Mouse (Mus musculus): ENCODE data around the gene Spdye4b. TPM values are rescaled to one million over a fixed set of nuclear protein-coding genes. Genes with fewer than 3 reads are reported as not detected.

The Spdye4b gene
- polyA plus RNA-seq, 1 experiment: not detected

- no peak for DNase-seq (ENCODE audit: extremely low spot score in 1 of 2, low spot score in 1 of 2)
Measured at GRCm38 (mm10) chr5:143205015-143205414, 24.2 kb downstream of the Spdye4b start.

DNA sequence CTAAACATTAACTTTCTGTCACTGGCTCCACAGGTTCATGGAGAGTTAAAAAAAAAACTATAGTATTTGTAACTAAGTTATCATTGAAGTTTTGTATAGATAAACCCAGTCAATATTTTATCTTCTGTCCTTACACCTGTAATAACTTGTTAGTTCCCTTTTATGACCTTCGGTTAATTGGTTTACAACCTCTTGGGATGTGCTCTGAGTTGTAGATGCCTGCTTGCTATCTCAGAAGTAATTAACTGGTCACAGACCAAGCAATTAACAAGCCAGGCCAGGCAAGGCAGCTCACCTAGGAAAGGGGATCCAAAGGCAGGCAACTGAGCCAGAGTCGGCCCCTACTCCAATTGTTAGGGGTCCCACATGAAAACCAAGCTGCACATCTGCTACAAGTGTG is 33.0 kb downstream of the Spdye4b start:
- no peak for DNase-seq (ENCODE audit: extremely low spot score in 1 of 2, low spot score in 1 of 2)

- DNase-seq (ENCODE audit: extremely low spot score in 1 of 2, low spot score in 1 of 2): no peak
Measured at GRCm38 (mm10) chr5:143220996-143221395, 40.2 kb downstream of the Spdye4b start.

- no peak for DNase-seq (ENCODE audit: extremely low spot score in 1 of 2, low spot score in 1 of 2)
Measured at GRCm38 (mm10) chr5:143222287-143222686, 41.5 kb downstream of the Spdye4b start.

DNA sequence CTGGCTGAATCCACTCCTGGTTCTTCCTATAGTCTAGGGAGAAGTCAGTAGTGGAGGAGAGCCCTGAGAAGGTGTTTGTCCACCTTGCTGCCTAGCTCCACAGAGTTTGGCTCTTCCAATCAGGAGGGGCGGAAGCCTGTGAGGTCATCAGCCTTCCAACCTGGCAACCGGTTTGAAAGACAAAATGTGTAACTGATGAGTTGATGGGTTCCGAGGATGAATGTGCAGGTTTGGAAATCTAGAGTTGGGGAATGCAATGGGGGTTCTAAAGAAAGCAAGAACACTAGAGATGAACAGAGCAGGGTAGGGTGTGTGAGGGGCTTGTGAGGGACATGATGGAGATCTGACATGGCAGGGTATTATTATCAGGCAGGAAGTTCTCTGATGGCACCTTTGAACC is 46.0 kb downstream of the Spdye4b start, which contains the start of gene Spdye4a:
Gene Spdye4a, minus strand, starts transcription at position 101 of the 400 bp plus-strand sequence.
- DNase-seq (ENCODE audit: extremely low spot score in 1 of 2, low spot score in 1 of 2): no peak

DNA sequence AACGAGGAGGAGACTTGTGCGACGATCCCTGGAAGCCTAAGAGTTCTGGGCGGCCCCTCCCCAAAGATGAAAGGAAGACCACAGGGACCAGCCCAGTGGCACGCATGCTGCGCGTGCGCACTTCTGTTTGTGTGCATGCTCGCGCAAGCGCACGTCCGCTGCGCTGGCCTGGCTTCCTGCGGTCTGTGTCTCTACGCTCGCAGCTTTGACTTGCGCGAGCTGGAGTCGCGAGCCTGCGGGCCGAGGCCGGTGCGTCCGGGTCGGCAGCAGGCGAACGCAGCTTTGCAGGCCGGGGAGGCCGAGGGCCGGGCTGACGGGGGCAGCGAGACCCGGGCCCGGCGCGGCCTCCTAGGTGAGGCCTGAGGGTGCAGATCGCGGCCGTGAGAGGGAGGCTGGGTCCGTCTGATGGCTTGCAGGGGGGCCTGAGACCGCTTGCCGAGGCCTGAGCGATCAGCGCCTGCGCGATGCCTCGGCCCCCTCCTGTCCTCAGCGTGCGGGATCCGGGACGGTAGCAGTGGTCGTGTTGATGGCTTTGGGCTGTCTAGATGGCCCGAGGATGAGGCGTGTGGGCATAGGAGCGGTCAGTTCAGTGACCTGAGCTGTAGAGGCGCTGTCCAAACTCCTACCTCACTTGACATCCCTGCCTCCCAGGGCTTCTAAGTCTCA is 54.3 kb downstream of the Spdye4b start, which contains the start of gene Zfp12:
Gene Zfp12, plus strand, starts transcription at position 136 of the 666 bp plus-strand sequence.
- DNase-seq (ENCODE audit: extremely low spot score in 1 of 2, low spot score in 1 of 2): peak; percentile 93 to 97

DNA sequence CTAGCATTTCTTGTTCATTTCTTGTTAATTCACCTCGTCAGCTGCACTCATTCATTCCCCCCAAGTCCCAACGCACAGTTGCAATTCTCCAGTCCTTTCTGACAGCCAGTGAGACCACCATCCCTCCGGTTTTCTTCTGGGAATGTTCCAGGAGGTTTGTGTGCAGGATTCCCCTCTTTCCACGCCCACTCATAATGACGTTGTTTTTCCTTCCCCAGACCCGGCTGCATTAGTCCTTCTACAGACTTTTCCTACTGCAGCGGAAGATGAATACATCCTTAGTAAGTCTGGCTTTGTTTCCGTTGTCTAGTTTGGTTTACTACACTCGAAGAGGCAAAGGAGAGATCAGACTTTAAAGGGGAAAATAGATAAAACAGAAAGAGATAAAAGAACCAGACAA is 55.2 kb downstream of the Spdye4b start:
- DNase-seq (ENCODE audit: extremely low spot score in 1 of 2, low spot score in 1 of 2): no peak

- no peak for DNase-seq (ENCODE audit: extremely low spot score in 1 of 2, low spot score in 1 of 2)
Measured at GRCm38 (mm10) chr5:143244926-143245325, 64.1 kb downstream of the Spdye4b start.

DNA sequence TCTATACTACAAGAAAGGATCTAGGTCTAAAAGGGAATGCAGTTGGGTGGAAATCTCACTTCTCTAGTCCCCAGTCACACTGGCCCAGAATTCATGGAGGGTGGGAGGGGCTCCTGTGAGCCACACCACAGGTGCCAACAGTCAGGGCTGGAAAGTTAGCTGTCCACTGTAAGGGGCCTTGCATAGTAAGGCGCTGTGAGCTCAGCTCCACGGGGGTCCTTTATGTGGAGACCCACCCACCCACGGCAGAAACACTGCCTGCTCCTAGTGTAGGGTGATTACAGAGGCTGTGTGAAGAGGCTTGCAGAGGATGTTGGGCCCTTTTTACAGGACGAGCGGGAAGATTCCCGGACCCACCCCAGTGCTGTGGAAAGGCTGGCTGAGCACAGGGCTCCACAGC is 71.2 kb downstream of the Spdye4b start:
- no peak for DNase-seq (ENCODE audit: extremely low spot score in 1 of 2, low spot score in 1 of 2)

GRCm38 (mm10) chr5:143252791-143253185 is 72.0 kb downstream of the Spdye4b start:
- no peak for DNase-seq (ENCODE audit: extremely low spot score in 1 of 2, low spot score in 1 of 2)

- no peak for DNase-seq (ENCODE audit: extremely low spot score in 1 of 2, low spot score in 1 of 2)
Measured at GRCm38 (mm10) chr5:143253186-143253880, 72.5 kb downstream of the Spdye4b start.

DNA sequence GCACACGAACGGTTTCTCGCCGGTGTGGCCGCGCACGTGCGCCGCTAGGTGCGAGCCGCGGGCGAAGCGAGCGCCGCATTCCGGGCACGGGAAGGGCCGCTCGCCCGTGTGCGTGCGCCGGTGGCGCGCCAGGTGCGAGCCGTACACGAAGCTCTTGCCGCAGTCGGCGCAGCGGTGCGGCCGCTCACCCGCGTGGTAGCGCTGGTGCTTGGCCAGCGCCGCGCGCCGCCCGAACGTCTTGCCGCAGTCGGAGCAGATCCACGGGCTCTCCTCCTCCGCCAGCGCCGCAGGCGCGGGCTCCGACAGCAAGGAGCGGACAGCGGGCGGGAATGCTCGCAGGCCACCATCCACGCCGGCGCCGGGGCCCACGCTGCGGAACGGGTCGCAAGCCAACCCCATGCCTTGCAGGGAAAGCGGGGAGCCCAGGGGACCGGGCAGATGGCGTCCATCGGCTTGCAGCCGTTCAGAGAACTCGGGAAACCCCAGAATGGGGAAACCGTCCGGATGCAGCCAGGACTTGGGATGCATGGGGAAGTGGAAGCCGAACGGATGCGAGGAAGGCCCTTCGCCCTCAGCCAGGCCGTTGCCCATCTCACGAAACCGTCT is 73.2 kb downstream of the Spdye4b start:
- DNase-seq (ENCODE audit: extremely low spot score in 1 of 2, low spot score in 1 of 2): no peak

Other genes with a start within 250 kb of the Spdye4b start
- gene Fscn1, start 220.7 kb upstream of the Spdye4b start, polyA plus RNA-seq (2012; rRNA removed): 304 and 315 TPM in 2 replicates
- 29.7 and 33.4 TPM in 2 replicates for gene Rnf216, start 68.0 kb upstream of the Spdye4b start, polyA plus RNA-seq (2012; rRNA removed)
- 0.08 TPM in 1 of 2 replicates, not detected in the other for gene Olfr718-ps1, start 33.4 kb upstream of the Spdye4b start, polyA plus RNA-seq (2012; rRNA removed)
- gene Rbak, start 242 bp upstream of the Spdye4b start, polyA plus RNA-seq (2012; rRNA removed): 10.9 and 13.3 TPM in 2 replicates
- gene Spdye4a, start 45.9 kb downstream of the Spdye4b start, polyA plus RNA-seq (2012; rRNA removed): not detected in 2 replicates
- gene Zfp12, start 54.1 kb downstream of the Spdye4b start, polyA plus RNA-seq (2012; rRNA removed): 20.2 and 22.5 TPM in 2 replicates
- 14.9 and 15.7 TPM in 2 replicates for gene Zfp316, start 89.0 kb downstream of the Spdye4b start, polyA plus RNA-seq (2012; rRNA removed)
- gene Zfp853, start 112.6 kb downstream of the Spdye4b start, polyA plus RNA-seq (2012; rRNA removed): 8.8 TPM in 2 replicates
- 16.9 and 17.0 TPM in 2 replicates for gene E130309D02Rik, start 134.3 kb downstream of the Spdye4b start, polyA plus RNA-seq (2012; rRNA removed)
- gene Zdhhc4, start 148.2 kb downstream of the Spdye4b start, polyA plus RNA-seq (2012; rRNA removed): 68.2 and 75.4 TPM in 2 replicates
- 6.2 and 7.5 TPM in 2 replicates for gene Grid2ip, start 176.3 kb downstream of the Spdye4b start, polyA plus RNA-seq (2012; rRNA removed)
- 28.1 and 30.1 TPM in 2 replicates for gene Kdelr2, start 222.8 kb downstream of the Spdye4b start, polyA plus RNA-seq (2012; rRNA removed)

All from frontal cortex, adult 2 months (tissue).